Mouse (Mus musculus) CD4-positive helper T cell, adult 2 months (primary cell): ENCODE measurements around the gene Cog5.

ENCODE experiments used
- DNase-seq: peaks from one replicate; pipeline ENCODE4 v3.0.0-alpha.2; 2012; ENCODE audit warnings: low read depth, missing footprints, low spot score

The Cog5 gene

DNA sequence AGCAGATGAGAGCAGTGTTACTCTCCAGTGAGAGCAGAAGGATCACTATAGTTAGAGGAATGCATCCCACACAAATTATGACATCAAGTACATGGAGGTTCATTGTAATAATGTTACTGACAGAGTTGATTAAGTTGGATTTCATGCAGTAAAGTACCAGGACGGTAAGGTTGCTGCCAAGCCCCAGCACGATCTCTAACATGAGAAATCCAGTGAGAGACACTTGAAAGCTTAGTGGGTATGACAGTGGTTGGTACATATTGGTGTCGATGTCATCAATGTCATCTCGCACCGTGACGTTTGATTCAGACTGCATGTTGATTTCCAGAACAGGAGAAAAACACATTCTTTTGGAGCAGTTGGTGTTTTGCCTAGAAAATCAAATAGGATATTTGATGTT is 55.0 kb downstream of the Cog5 start:
- DNase-seq, result no peak

DNA sequence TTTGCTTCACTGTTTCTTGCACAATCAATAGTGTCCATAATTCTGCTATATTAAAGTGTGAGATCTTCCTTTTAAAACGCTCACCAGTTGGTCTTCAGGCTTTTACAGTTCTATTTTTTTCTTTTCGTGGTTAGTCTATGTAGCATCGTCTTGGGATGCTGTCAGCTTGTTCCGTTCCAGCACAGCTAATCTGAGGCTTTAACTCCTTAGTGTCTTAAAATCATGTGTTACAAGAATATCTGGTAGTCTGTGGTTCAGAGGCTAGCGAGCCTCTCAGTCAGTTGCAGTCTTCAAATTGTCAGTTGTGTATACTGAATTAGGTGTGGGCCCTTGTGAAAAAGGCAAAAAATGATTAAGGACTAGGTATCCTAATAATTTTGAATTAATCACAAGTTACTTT is 57.6 kb downstream of the Cog5 start:
- no peak for DNase-seq

DNA sequence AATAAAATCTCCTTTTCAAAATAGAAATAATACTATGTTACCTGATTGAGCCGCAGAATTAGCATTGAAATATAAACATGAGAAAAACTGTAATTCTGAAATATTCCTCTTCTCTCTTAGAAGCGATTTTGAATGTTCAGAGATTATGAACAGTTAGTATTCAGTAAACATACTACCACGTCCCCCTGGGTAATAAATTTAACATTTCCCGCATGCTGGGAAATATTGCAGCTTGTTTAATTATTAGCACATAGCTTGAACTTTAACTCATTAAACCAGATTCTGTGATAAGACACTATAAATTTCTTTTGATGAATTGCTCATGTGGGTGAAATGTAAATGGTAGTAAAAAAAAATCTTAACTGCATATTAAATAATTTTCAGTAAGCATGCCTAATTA is 58.1 kb downstream of the Cog5 start:
- DNase-seq, result no peak

DNA sequence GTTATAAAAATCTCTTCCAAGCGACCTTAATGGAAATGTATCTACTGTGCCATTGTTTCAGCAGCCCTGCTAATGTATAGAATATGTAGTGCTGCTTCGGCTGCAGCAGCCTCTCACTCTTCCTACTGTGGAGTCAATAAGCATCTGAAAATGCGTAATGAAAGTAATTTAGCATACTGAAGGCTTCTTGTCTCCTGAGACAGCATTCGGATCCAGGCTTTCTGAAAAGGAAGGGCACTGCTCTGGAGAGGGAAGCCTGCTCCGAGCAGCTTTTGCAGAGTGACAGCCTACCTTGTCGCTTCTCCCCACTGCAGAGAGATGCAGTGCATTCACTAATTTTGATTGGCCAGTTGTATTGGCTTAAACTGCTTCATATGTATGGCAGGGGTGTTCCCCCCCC is 58.9 kb downstream of the Cog5 start, which contains the start of gene Gpr22:
Gene Gpr22, minus strand, starts transcription at position 348 of the 400 bp plus-strand sequence.
- no peak for DNase-seq

DNA sequence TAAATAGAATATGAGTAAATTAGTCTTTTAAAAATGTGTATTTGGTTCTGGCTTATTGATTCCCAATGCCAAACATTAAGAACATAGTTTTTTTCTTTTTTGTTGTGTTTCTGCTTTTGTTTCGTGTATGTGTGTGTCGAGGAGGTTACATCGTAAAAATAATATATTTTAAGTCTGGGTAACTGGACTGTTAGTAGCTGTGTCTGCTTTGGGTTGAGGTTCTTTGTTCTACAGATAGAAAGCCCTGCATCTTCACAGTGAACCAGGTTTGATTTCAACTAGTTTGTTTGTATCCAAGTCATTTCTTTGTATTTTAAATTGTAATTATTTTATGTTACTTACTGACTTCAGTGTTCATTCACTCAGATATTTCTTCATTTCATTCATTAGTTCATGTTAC is 59.4 kb downstream of the Cog5 start:
- DNase-seq, result no peak

DNA sequence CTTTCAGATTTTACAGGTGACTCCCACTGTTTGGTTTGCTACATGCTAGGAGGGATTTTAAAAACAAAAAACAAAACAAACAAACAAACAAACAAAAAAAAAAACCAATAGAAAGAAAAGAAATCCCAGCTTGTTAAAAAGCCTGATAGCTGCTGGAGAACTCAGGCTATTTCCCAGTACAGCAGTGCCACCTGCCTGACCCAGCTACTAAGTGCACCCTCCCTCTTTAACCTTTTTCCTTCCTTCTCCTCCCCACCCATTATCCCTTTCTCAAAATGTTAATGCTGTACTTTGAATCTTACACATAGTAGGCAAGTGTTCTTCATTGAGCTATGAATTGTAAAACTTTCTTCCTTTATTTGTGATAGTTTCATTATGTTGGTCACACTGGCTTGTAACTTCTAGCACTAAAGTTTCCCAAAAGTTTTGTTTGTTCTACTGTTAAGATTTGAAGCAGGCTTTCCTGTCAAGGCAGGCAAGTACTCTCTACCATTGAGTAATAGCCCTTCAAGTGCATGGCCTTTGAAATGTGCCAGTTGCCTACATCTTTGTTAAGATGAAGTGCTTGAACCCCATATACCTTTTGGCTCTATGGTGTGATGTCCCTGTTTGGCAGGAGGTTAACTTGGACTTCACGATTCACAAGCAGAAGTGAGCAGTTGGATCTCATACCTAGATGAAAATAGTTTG is 65.1 kb downstream of the Cog5 start:
- DNase-seq, result no peak

DNA sequence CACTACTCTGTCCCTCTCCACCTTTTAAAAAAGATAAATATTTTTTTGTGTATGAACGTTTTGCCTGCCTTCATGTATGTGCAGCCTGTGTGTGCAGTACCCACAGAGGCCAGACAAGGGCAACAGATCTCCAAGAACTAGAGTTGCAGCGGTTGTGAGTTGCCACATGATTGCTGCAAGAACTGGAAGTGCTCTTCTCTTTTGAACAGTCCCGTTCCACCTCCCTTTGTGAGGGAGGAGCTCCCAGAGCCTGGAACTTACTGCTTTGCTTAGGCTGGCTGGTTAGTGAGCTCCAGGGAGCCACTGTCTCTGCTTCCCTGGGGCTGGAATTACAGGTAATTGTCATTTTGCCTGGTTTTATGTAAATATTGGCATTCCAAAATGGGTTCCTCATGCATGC is 69.9 kb downstream of the Cog5 start:
- DNase-seq, result no peak

DNA sequence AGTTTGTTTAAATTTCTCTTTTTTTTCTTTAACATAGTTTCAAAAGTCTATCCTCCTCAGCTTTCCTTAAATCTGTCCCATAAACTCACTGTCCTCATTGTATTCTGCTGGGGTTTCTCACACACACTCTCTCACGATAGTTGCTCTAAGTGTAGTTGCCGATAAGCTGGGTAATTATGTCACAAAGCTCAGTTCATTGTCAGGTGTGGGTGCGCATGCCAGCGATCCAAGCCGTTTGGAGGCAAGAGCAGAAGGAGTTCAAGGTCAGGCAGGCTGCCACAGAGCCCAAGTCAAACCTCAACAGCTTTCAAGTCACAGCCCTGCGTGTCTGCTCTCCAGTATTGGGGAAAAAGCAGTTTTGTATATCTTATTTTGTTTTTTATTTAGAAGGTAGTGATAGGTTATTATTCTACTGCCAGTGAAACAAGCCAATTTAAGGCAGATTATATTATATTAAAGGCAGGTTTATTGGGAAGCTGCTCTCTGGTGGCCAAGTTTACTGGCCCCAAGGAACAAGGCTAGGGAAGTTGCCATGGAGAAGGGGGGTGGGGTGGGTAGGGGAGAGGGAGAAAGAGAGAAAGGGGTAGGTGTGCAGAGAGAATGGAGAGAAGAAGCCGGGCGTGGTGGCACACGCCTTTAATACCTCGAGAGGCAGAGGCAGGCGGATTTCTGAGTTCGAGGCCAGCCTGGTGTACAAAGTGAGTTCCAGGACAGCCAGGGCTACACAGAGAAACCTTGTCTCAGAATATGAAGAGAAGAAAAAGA is 71.0 kb downstream of the Cog5 start:
- DNase-seq, result no peak

DNA sequence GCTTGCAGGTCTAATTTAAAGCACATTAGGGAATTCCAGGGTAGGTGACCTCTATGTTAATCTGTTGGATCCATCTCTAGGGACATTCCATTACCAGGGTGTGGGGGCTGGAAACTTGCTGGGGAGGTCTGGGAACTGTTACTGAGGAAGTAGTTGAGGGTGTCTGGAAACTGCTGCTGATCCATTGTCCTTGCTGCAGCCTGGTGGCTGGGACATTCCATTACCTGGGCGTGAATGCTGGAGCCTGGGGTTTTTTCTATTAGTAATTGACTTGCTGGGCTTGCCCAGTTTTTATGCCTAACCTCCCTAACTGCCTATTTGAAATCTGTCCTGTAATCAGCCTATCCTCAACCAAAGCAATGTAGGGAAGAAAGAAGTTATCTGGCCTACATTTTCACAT is 72.0 kb downstream of the Cog5 start:
- no peak for DNase-seq

DNA sequence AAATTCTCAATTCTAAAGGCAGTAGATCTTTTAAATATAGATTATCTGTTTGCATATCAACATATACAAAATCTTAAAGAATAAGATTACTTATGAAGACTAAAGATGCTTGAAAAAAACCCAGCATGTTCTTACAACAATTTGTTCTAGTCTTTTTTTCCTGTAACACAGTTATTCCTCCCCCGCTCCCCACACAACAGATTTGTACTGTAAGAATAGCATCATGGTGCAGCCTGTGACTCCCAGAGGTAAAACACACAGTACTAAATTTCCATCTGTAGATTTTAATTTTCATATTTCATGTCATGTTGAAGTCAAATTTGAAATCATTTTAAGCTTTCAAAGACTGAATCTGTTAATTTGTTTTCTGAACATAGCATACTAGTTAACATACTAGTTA is 75.5 kb downstream of the Cog5 start:
- no peak for DNase-seq

DNA sequence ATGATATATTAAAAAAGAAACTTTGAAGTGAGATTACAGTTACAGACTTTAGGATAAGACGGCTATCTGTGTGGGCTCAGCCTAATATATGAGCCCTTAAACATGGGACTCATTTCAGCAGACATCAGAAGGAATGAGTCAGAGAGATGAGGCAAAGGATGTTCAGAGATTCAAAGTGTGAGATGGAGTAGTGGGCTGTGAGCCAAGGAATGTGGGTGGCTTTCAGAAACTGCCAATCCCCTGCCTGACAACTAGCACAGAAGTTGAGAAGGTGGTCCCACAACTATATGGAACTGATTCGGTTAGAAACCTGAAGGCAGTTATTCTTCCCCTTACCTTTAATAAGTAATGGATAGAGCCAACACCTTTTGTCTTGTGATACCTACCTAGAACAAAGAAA is 79.9 kb downstream of the Cog5 start:
- no peak for DNase-seq

DNA sequence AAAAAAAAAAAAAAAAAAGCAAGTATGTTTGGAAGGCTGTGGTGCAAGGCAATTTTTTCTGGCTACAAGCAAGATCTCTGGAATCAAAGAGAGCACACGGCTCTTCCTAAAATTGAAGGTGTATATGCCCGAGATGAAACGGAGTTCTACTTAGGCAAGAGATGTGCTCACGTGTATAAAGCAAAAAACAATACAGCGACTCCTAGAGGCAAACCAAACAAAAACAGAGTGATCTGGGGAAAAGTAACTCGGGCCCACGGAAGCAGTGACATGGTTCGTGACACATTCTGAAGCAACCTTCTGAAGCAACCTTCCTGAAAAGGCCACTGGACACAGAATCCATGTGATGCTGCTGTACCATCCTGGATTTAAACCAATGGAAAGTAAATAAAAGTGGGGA is 92.6 kb downstream of the Cog5 start:
- DNase-seq, result no peak

DNA sequence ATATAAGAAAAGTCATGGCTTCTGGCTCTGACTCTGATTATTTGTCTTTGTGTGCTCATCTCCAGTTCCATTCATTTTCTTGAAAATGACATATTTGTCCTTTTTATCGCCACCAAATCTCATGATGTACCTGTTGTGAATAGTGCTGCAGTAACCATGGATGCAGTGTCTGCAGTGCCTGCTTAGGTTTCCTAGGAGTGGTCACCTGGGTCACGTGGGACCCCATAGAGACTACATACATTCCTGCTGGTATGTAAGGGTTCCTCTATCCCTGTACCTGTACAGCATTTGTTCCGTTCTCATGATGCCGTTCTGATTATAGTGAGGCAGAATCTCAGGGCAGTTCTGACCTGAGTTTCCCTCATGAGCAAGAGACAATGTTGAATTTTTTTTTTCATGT is 95.2 kb downstream of the Cog5 start:
- no peak for DNase-seq

DNA sequence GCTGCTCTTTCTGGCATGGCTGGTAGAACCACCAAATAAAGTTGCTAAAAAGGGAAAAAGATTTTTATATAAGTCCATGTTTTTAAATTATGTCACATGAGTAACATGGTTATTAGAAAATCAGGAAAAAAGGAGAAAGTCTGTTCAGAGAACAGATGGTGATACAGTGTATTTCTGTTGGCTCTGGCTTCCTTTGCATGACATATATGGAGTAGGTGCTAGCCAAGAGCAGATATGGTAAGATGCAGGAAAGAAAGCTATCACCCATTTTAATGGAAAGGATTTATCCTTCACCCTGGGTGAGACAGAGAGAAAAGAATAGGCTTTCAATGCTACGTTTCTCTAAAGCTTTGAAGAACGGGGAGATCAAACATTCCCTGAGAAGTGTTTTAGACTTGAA is 99.8 kb downstream of the Cog5 start:
- no peak for DNase-seq

DNA sequence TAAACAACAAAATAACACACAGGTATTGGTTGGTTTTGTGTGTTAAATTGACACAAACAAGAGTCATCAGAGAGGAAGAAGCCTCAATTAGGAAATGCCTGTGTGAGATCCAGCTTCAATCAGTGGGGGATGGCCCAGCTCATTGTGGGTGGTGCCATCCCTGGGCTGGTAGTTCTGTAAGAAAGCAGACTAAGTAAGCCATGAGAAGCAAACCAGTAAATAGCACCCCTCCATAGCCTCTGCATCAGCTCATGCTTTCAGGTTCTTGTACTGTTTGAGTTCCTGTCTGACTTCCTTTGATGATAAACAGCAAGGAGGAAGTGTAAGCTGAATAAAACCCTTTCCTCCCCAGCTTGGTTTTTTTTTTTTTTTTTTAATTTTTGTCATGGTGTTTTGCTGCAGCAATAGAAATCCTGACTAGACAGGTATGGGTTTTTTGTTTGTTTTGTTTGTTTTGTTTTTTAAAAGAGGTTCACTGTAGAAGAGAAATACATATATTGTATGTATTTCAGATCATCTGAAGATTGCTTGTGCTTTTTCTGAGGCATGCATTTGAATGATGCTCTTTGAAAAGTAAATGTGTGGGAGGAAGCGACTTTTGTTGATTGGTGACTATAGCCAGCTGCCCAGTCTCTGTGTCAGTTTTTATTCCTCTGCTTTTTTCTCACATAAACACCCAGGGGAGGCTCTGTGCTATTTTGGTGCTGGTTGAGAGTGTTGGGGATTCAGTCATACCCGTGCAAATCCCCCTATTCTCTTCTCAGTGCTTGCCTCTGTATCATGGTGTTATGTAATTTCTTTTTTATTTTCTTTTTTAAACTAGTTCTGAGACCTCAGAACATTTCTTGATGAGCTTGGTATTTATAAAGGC is 101.5 kb downstream of the Cog5 start:
- DNase-seq, result peak; percentile 53

DNA sequence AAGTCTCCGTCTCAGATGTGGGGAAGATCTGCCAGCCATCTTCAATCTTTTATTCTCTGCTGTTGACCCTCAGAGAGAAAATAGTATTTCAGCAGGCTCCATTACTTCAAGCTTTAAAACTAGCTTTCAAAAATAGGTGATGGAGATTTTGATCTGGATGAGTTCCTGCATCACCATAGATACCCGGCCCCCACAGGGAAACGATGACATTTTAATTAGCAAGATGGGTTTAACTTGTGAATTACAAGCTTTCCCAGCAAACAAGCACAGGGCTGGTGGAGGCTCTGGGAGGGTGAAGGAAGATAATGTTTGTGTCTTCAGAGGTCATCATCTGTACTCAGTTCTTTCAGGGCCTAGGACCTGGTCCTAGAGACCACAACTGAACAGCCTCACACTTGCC is 118.9 kb downstream of the Cog5 start:
- DNase-seq, result no peak

DNA sequence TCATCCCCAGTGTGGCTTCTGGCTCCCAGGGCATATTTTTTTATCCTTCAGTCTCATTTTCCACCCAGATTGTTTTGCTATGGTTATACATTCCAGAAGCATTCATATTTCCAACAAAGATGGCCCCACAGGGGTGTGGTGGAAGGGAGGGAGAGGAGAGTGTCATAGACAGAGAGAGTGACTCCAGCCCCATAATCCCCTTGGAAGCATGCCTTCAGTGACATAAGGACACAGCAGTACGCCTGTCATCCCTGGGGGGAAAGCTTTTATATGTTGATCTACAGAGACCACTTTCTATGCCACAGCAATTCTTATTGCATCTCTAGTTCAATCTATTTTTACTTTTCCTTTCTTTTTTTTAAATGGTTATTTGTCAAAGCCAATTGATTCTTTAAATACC is 129.6 kb downstream of the Cog5 start:
- DNase-seq, result no peak

DNA sequence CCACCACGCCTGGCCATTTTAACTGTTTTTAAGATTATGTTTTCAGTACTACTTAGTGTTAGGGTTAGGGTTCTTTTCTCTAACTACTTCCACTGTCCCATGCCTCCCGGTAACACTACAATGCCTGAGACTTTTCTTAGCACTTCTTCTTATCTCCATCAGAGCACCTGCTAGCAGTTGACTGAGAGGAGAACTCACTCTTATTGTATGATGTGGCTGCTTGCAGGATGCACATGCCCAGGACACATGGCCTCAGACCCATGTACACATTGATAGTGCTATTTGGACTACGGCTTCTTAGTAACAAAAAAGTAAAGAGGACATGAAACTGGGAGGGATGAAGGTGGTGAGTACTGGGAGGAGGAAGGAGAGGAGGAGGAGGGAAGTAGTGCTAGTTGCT is 133.9 kb downstream of the Cog5 start:
- DNase-seq, result no peak

DNA sequence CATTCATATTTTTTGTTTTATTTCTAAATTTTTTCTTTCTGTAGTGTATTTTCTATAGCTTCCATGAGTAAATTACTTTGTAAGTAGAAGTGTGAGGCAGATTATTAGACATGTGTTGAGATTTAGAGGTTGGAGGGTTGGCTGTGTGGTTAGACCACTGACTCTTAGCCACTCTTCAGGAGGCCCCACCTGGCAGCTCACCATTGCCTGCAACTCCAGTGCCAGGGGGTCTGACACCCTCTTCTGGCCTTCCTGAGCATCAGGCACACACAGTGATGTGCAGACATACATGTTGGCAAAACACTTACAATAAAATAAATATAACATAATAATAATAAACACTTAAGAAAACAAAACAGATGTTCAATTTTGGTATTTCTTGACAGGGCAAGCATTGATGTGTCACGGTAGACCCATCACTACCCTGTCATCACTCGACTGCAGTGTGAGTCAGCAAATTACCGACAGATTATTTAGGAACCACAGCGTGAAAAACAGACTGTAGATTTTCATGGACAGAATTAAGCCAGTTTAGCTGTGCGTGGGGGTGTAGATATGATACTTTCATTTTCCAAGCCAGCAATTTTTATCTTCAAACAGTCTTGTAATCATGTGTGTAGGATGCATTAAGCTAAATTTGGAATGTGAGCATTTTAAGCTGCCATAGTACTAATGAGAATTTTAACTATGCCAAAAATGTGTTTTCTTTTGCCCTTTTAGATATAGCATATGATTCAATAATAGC is 151.9 kb downstream of the Cog5 start:
- DNase-seq, result no peak

DNA sequence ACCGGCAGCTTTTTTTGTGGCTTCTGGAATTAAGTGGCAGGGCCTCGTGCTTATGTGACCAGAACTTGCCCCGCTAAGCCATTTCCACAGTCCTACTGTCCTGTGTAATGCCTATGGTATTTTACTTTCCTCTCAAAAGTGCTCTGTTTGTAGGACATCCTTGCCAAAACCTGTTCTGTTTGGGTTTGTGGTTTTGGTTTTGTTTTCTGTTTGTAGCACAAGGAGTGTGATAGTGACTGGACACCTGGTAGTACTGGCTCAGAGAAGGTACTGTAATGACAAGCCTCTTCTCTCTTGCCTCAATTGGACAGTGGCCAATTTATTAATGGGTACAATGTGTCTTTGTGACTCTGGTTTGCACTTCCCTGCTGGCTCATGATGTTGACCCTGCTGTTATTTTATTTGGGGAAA is 163.4 kb downstream of the Cog5 start:
- no peak for DNase-seq

DNA sequence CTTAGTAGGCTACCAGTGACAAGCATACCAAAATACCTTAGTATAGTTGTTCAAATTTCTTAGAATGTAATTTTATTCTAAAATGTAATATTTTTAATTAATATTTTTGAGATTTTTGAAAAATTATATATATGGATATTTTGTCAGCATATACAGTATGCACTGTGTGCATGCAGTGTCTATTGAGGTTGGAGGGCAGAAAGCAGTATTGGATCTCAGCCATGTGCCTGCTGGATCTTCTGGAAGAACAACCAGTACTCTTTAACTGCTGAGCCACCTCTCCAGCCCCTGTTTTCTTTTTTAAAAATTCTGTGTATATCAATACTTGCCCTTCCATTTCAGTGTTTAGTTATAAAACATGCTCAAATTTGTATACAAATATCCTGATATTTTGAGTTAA is 164.4 kb downstream of the Cog5 start:
- DNase-seq, result no peak

DNA sequence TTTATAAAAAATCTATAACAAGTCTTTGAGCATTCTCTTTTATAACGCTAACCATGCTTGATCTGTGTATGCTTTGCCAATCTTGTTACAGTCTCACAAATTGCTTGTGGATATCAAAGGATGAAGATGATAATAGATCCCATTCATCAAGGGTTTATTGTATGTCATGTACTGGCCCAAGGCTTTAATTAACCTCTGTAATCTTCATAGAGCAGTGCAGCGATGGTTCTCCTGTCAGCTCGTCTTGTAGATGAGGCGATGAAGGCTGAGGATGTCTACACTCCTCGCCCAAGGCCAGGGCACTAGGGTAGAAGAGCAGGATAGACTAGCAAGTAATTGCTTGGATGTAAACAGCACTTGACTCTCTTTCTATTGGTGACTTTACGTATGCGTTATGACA is 164.9 kb downstream of the Cog5 start:
- DNase-seq, result no peak
